Mouse (Mus musculus) kidney, adult 9 months (tissue): ENCODE data around the gene Gstt4.
"Not testable (repeated sequence)": the region's sequence is repeated elsewhere in the genome, so short reads cannot be mapped to it uniquely, and the experiment has no call there.

ENCODE experiments used
- DNase-seq: peaks from one replicate; pipeline ENCODE4 v3.0.0; 2022

Gene Gstt4

GRCm38 (mm10) chr10:75822443-75822842, at the start of gene Gstt4:
Gene Gstt4 (minus strand): TSS chr10:75822543.
- no peak for DNase-seq

GRCm38 (mm10) chr10:75861587-75861986, 39.2 kb upstream of the Gstt4 start:
- DNase-seq = no peak

- peak; percentile 49 for DNase-seq
These were observed 38.4 kb upstream of the Gstt4 start for GRCm38 (mm10) chr10:75860746-75861145.

GRCm38 (mm10) chr10:75859786-75860470, 37.6 kb upstream of the Gstt4 start, which contains the start of gene Mif:
Gene Mif (minus strand): TSS chr10:75860240.
- DNase-seq = peak; percentile 92

- peak; percentile 40 for DNase-seq
These were observed 36.9 kb upstream of the Gstt4 start for GRCm38 (mm10) chr10:75859107-75859746.

GRCm38 (mm10) chr10:75857598-75857997, 35.3 kb upstream of the Gstt4 start:
- DNase-seq = peak; percentile 42

- peak; percentile 54 for DNase-seq
These were observed 34.6 kb upstream of the Gstt4 start for GRCm38 (mm10) chr10:75856976-75857375.

- DNase-seq = no peak
These were observed 34.0 kb upstream of the Gstt4 start for GRCm38 (mm10) chr10:75856155-75856907.

GRCm38 (mm10) chr10:75855416-75855981, 33.2 kb upstream of the Gstt4 start:
- no peak for DNase-seq

GRCm38 (mm10) chr10:75854791-75855190, 32.4 kb upstream of the Gstt4 start:
- no peak for DNase-seq

- no peak for DNase-seq
These were observed 31.8 kb upstream of the Gstt4 start for GRCm38 (mm10) chr10:75854096-75854495.

GRCm38 (mm10) chr10:75853452-75853851, 31.1 kb upstream of the Gstt4 start:
- DNase-seq = peak; percentile 92

- no peak for DNase-seq
These were observed 30.3 kb upstream of the Gstt4 start for GRCm38 (mm10) chr10:75852539-75853125.

GRCm38 (mm10) chr10:75851681-75852080, 29.3 kb upstream of the Gstt4 start:
- DNase-seq = no peak

GRCm38 (mm10) chr10:75851076-75851475, 28.7 kb upstream of the Gstt4 start:
- no peak for DNase-seq

- DNase-seq = no peak
These were observed 26.0 kb upstream of the Gstt4 start for GRCm38 (mm10) chr10:75848382-75848781.

GRCm38 (mm10) chr10:75845306-75845930, 23.1 kb upstream of the Gstt4 start:
- no peak for DNase-seq

GRCm38 (mm10) chr10:75844800-75845199, 22.5 kb upstream of the Gstt4 start:
- DNase-seq = peak; percentile 64

GRCm38 (mm10) chr10:75843898-75844297, 21.6 kb upstream of the Gstt4 start:
- not testable (repeated sequence) for DNase-seq

GRCm38 (mm10) chr10:75839092-75839491, 16.7 kb upstream of the Gstt4 start:
- no peak for DNase-seq

- peak; percentile 98 for DNase-seq
These were observed 15.0 kb upstream of the Gstt4 start, which contains the start of gene Gstt2 for GRCm38 (mm10) chr10:75837248-75837759. Gene Gstt2 (minus strand): TSS chr10:75837424.
